Mouse (Mus musculus) olfactory bulb, adult 2 months (tissue): Measurements from ENCODE around the gene Lmo7.

Source experiments
- CTCF ChIP-seq: fragments of 200-500 bp; IDR thresholded peaks from 2 replicates; pipeline ENCODE4 v1.5.1; 2012; ENCODE audit warnings: low read depth, mild to moderate bottlenecking, low read length, moderate library complexity; ENCODE audit not compliant: insufficient read depth
- POLR2A ChIP-seq: fragments of 200-500 bp; IDR thresholded peaks from 2 replicates; pipeline ENCODE4 v1.6.1; 2012; ENCODE audit warnings: mild to moderate bottlenecking, low read depth, low read length, moderate library complexity; ENCODE audit not compliant: insufficient read depth

DNA sequence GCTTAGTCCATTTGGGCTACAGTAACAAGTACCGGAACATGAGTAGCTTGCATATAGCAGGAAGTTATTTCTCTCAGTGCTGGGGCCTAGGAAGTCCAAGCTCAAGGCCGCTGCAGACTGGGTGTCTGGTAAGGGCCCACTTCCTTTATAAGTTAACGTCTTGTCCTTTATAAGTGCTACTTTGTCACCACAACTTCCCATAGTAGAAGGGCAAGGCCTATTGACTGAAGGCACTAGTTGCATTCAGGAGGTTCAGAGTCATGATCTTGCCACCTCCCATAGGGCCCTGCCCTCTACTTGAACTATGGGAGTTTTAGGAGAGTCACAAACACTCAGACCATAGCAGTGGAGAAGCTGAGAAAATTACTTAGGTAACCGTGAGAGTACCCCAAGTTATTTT lies 74.4 kb downstream of the Lmo7 start:
- TF ChIP-seq CTCF (no peak), POLR2A (no peak)
